Mouse (Mus musculus) left cerebral cortex, adult 2 months (tissue): Measurements from ENCODE around the gene Zfp318. TPM values are rescaled to one million over a fixed set of nuclear protein-coding genes. Genes with fewer than 3 reads are reported as not detected.

Experiments
- DNase-seq, 2 experiments: peaks; one replicate each; pipeline ENCODE4 v3.0.0; 2021 to 2022; ENCODE audit warnings: low spot score in 2 of 2, mixed read lengths in 1 of 2; ENCODE audit errors: extremely low spot score in 1 of 2
- H3K27ac ChIP-seq: fragments of 200-600 bp; 2 replicates; pipeline ENCODE4 v1.8.1; 2022
- H3K4me3 ChIP-seq: fragments of 200-600 bp; 2 replicates; pipeline ENCODE4 v1.8.1; 2022
- CTCF ChIP-seq: fragments of 200-600 bp; IDR thresholded peaks from 2 replicates; pipeline ENCODE4 v1.8.1; 2022; ENCODE audit warnings: antibody characterized with exemption, mild to moderate bottlenecking, moderate library complexity
- intact Hi-C: fragments of 180-260 bp; cut with DNase I; formaldehyde crosslinking; loops from one replicate; pipeline ENCODE4 v1.15.1; 2025
- total RNA-seq, 2 experiments: library from RNA; stranded (reverse); gene quantifications; 2 replicates each; pipeline ENCODE4 v1.2.3; 2021

The Zfp318 gene
- total RNA-seq, 2 experiments from 2014 or later: 56.7 to 69.5 TPM

- intact Hi-C loops: no loop called here
- no peak overlapping the region for H3K27ac ChIP-seq
- TF ChIP-seq CTCF: no peak
- no peak overlapping the region for H3K4me3 ChIP-seq
- no peak for DNase-seq
These were observed 35.1 kb downstream of the Zfp318 start for GRCm38 (mm10) chr17:46418628-46419027.

DNA sequence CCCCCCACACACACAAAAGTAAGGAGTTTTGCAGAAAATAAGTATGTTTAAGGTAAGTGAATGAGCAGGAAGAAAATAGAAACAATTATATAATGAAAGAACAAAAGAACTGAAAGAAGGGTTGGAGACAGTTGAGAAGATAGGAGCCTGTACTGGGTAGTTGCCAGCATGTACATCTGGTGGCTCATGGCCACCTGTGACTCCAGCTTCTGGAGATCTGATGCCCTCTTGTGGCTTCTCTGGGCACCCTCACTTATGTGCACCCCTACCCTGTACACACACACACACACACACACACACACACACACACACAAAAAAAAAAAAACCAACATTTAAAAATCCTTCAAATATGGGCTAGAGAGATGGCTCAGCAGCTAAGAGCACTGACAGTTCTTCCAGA, 36.2 kb downstream of the Zfp318 start:
- intact Hi-C loops: no loop called here
- TF ChIP-seq CTCF: no peak
- no peak overlapping the region for H3K27ac ChIP-seq
- no peak overlapping the region for H3K4me3 ChIP-seq
- no peak for DNase-seq

DNA sequence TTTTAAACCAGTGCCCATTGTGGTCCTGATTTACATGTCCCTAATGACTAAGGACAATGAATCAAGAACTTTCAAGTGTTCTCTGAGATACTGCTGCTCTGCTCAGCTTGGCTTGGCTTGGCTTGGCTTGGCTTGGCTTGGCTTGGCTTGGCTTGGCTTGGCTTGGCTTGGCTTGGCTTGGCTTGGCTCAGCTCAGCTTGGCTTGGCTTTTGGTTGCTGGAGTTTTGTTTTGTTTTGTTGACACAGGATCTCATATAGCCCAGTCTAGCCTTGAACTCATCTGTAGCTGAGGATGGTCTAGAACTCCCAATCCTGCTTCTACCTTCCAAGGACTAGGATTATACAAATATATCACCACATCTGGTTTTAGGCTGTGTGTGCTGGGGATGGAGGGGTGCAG, 43.0 kb downstream of the Zfp318 start:
- TF ChIP-seq CTCF: no peak
- no peak overlapping the region for H3K27ac ChIP-seq
- no peak for DNase-seq
- no peak overlapping the region for H3K4me3 ChIP-seq
- intact Hi-C loops: no loop called here

DNA sequence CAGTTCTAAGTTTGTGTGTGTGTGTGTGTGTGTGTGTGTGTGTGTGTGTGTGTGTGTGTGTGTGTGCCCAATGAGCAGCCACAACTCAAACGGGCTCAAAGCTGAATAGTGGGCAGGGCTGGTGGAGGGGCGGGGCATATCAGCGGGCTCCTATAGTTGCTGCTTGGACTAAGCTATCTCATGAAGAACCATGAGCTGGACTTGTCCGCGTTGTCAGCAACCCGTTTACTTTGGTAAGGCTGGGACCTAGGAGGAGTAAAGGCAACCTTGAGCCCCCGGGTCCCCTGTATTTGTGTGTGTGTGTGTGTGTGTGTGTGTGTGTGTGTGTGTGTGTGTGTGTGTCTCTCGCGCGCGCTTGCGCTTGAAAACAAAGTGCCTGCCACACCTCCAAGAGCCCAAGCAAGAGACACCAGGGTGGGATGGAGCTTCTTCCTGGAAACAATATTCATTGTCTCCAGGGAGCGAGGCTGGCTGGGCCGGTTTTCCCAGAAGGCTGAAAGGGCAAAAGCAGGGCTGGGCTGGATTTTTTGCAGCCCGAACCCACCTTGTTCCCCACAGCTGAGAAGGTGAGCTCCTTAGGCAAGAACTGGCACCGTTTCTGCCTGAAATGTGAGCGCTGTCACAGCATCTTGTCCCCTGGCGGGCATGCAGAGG, 45.4 kb downstream of the Zfp318 start, which contains the start of gene Crip3:
TSS of gene Crip3 (plus strand) at position 166 of the 654 bp plus-strand sequence.
- no peak for DNase-seq
- TF ChIP-seq CTCF: no peak
- intact Hi-C loops: no loop called here
- Histone ChIP-seq H3K27ac (no peak within 1 kb of the TSS), H3K4me3 (no peak within 1 kb of the TSS)

GRCm38 (mm10) chr17:46433627-46434026, 50.1 kb downstream of the Zfp318 start:
- intact Hi-C loops: no loop called here
- Histone ChIP-seq H3K4me3 (no peak overlapping the region), H3K27ac (no peak overlapping the region)
- no peak; the same call in 1 of the 2 replicates for TF ChIP-seq CTCF
- no peak for DNase-seq

- Histone ChIP-seq H3K4me3 (no peak overlapping the region), H3K27ac (no peak overlapping the region)
- no peak for DNase-seq
- peak; percentile 54 for TF ChIP-seq CTCF
- intact Hi-C loops: no loop called here
These were observed 53.3 kb downstream of the Zfp318 start for GRCm38 (mm10) chr17:46436672-46437366.

DNA sequence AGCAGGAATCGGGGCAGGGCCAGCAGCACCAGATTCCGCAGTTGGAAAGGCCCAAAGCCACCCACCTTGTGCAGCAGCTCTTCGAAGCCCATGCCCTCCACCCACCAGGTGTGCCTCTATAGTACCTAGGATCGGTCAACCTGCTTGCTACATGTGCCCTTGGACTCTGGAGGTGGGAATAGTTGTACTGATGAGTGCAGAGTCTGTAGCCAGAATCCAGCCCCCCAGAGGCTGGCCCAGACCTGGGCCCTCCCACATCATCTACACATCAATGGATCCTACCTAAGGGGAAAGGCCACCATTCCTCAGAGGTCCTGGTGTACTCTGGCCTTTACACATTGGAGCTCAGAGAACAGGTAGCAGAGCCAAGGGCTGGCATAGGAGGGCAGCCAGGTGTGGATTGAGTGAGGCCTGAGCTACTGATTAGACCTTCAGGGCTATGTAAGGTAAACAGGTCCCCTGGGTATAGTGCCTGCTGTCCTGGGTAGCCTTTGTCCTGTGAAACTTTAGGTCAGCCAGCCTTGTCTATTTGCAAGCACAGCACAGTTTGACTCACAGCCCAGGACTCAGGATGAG, 54.9 kb downstream of the Zfp318 start, which contains the start of gene Slc22a7:
TSS of gene Slc22a7 (minus strand) at position 160 of the 576 bp plus-strand sequence.
- TF ChIP-seq CTCF: no peak
- Histone ChIP-seq H3K27ac (no peak within 1 kb of the TSS), H3K4me3 (no peak within 1 kb of the TSS)
- intact Hi-C loops: no loop called here
- no peak for DNase-seq

DNA sequence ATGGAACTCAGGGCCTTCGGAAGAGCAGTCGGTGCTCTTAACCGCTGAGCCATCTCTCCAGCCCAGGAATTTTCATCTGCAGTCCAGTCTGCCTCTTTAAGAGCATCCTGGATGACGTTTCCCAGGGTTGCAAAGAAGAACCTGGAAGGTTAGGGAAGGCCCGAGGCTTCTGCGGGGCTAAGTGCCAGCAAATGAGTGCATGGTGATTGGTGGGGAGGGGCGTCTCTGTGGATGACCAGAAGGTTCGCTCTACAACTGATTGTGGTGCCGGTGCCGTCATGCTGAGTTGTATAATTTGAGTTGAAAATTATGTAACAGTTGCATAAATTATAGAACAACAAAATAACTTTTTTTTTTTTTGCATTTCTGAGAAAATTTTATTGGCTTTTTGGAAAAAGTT, 55.6 kb downstream of the Zfp318 start:
- no peak overlapping the region for H3K4me3 ChIP-seq
- intact Hi-C loops: no loop called here
- DNase-seq: no peak
- H3K27ac ChIP-seq: no peak overlapping the region
- no peak for TF ChIP-seq CTCF

DNA sequence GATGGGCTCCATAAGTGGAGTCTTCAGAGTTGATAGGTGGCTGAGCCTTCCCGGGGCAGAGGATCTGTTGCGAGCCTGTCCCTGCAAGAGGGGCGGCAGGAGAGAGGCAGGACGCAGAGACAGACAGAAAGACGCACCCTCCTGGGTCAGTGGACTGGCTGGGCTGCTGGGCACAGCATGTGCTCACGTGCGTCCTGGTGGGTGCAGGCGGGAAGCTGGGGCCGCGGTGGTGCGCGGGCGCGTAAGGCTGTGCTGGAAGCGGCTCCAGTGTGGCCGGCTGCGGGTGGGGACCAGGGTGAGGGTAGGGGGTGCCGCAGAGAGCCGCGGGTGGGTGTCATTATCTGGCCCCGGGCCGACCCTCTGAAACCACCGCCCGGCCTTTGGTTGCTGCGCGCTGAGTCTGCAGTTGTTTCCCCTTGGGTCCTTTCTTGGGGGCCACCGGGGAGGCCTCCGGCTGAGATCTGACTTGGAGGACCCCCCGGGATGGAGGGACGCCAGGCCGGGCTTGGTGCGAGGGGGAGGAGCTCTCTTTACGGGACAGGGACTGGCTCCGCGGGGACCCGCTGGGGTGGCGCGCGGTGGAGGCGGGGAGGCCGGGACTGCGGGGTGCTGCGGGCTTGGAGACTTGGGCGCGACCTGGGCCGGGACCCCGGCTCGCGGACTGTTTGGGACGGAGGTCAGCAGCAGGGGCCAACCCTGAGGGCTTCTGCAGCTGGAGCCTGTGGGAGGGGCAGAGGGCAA, 61.5 kb downstream of the Zfp318 start:
- intact Hi-C loops: no loop called here
- H3K4me3 ChIP-seq: no peak overlapping the region
- no peak for DNase-seq
- TF ChIP-seq CTCF: no peak
- no peak overlapping the region for H3K27ac ChIP-seq

DNA sequence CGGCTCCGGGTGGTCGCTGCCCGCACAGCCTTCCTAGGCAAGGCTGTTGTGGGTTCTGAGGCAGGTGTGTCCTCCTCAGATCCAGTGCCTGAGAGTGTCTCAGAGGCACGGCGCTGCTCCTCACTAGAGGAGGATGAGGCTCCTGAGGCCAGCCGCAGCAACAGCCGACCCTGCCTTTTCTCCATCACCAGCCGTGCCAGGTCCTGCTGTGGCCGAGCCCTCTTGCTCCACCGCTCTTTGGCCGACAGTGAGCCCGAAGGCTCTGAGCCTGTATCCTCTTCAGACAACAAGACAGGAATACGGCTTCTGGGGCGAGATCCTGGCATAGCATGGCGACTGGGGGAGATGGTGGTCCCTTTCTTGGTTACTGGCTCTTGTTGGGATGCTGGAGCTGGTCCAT, 62.7 kb downstream of the Zfp318 start:
- no peak overlapping the region for H3K4me3 ChIP-seq
- intact Hi-C loops: no loop called here
- DNase-seq: no peak
- H3K27ac ChIP-seq: no peak overlapping the region
- no peak for TF ChIP-seq CTCF

DNA sequence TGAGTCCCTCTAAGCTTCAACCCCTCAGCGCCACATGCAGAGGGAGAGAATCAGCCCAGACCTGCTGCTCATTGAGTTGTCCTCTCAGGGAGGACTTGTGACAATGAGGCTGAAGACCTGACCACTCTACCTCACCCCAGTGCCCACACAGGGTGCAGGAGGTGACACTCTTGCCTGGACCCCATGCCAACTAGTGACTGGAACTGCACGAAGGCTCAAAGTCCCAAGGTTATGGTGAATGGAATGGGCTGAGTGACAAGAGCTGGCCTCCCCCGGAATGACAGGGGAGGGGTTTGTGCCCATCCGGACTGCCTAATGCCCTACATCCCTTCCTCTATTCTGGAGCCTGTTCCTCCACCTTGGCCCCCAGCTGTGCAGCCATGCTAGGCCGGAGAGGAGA, 69.2 kb downstream of the Zfp318 start:
- no peak for TF ChIP-seq CTCF
- intact Hi-C loops: no loop called here
- no peak overlapping the region for H3K4me3 ChIP-seq
- DNase-seq: no peak
- H3K27ac ChIP-seq: no peak overlapping the region

- intact Hi-C loops: no loop called here
- Histone ChIP-seq H3K27ac (no peak overlapping the region), H3K4me3 (no peak overlapping the region)
- no peak for TF ChIP-seq CTCF
- no peak for DNase-seq
These were observed 69.9 kb downstream of the Zfp318 start for GRCm38 (mm10) chr17:46453302-46453948.
